Mouse (Mus musculus) intestine, postnatal 0 days (tissue): ENCODE results near the gene Pigl. TPM values are rescaled to one million over a fixed set of nuclear protein-coding genes. Genes with fewer than 3 reads are reported as not detected.

ENCODE experiments used
- ATAC-seq: fragments of 200-750 bp; cut with Nextera tagmentation; 2 replicates; pipeline ENCODE4 v1.8.0; 2017; ENCODE audit warnings: mild to moderate bottlenecking, moderate TSS enrichment, moderate library complexity
- H3K27ac ChIP-seq: fragments of 300-500 bp; sonication (generic); 2 replicates; pipeline ENCODE4 v1.5.1; 2014; ENCODE audit warnings: mild to moderate bottlenecking, low read depth, low read length, moderate library complexity
- H3K27me3 ChIP-seq: fragments of 300-500 bp; sonication (generic); replicated peaks from 2 replicates; pipeline ENCODE4 v1.6.1; 2014; ENCODE audit warnings: low read length, mixed read lengths; ENCODE audit not compliant: control insufficient read depth, insufficient read depth
- H3K36me3 ChIP-seq: fragments of 300-500 bp; sonication (generic); 2 replicates; pipeline ENCODE4 v1.6.1; 2014; ENCODE audit warnings: mild to moderate bottlenecking, moderate library complexity; ENCODE audit not compliant: control insufficient read depth, insufficient read depth
- H3K4me1 ChIP-seq: fragments of 300-500 bp; sonication (generic); replicated peaks from 2 replicates; pipeline ENCODE4 v1.6.1; 2014; ENCODE audit warnings: antibody characterized with exemption, low read length, mixed read lengths; ENCODE audit not compliant: control insufficient read depth, insufficient read depth
- H3K4me2 ChIP-seq: fragments of 300-500 bp; sonication (generic); replicated peaks from 2 replicates; pipeline ENCODE4 v1.6.1; 2014; ENCODE audit warnings: low read depth, mild to moderate bottlenecking, moderate library complexity
- H3K4me3 ChIP-seq: fragments of 300-500 bp; sonication (generic); 2 replicates; pipeline ENCODE4 v1.5.1; 2014; ENCODE audit warnings: low read depth, low read length
- H3K9ac ChIP-seq: fragments of 300-500 bp; sonication (generic); 2 replicates; pipeline ENCODE4 v1.6.1; 2014; ENCODE audit warnings: mild to moderate bottlenecking, low read depth, low read length
- H3K9me3 ChIP-seq: fragments of 300-500 bp; sonication (generic); 2 replicates; pipeline ENCODE4 v1.6.1; 2016; ENCODE audit warnings: mixed run types; ENCODE audit not compliant: control insufficient read depth
- CTCF ChIP-seq: sonication (generic); IDR thresholded peaks from 2 replicates; pipeline ENCODE4 v1.5.1; 2016; ENCODE audit warnings: low read depth, mild to moderate bottlenecking, control low read depth, antibody characterized with exemption, moderate library complexity
- WGBS: fragments of 180-500 bp; shearing (Covaris S2); extraction: QIAGEN DNeasy Blood & Tissue Kit; methylation state at CpG from one replicate; pipeline ENCODE4 v1.1.7; 2014; 5-methylcytosine and 5-hydroxymethylcytosine counted together
- polyA plus RNA-seq: library from polyadenylated mRNA; unstranded; fragments of >200 nt; fragmentation: Nextera tagmentation; extraction: Ambion mirVana; gene quantifications from 2 replicates; pipeline ENCODE4 v1.2.1, GENCODE M21; 2015

The Pigl gene
- polyA plus RNA-seq, 1 experiment from 2014 or later, result 8.9 TPM

DNA sequence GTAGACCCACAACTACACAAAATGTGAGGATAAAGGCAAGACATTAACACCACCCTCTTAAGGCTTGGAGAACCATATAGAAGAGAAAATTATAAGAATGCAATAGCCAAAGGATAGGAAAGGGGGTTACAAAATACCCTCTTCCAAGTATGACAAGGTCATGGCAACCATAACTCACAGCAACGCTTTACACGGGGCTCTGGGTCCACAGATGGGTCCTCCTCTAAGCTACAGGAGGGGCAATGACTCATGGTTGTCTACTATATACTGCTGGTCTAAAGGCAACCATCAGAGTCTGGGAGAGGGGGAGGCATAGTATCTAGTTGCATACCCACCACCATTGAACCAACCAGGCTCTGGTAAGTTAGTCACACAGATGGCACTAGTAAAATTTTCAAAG lies 26.0 kb upstream of the Pigl start:
- TF ChIP-seq CTCF, result no peak
- Histone ChIP-seq H3K27me3 (no peaks in the 10 kb centered on the region), H3K27ac (no peak overlapping the region), H3K9me3 (no peaks in the 10 kb centered on the region), H3K9ac (no peak overlapping the region), H3K4me3 (no peak overlapping the region), H3K4me2 (no peak overlapping the region), H3K36me3 (peaks cover 26% of the 10 kb centered on the region), H3K4me1 (no peaks in the 10 kb centered on the region)
- ATAC-seq, result no peak
- 93% methylated on average over 2 of the region's 2 CpGs for WGBS

DNA sequence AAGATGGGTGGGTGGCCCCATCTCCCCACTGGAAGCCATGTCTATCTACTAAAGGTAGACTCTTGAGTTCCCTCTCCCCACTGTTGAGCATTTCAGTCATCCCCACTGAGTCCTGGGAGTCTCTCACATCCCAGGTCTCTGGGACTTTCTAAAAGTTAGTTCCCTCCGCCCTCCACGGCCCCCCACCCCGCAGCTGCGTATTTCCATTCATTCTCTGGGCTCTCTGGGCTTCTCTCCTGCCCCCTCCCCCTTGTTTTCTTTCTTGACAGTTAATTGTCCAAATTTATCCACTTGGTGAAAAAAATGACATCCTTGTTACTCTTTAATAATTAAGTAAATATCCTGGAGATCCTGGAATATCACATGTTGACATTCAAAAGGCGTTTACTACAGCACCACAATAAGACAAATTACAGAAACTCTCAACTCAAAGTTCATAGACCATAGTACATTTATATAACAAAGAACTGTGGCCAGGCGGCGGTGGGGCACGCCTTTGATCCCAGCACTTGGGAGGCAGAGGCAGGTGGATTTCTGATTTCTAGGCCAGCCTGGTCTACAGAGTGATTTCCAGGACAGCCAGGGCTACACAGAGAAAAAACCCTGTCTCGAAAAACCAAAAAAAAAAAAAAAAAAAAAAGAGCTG lies 17.5 kb upstream of the Pigl start:
- Histone ChIP-seq H3K4me1 (no peaks in the 10 kb centered on the region), H3K9me3 (no peaks in the 10 kb centered on the region), H3K4me3 (no peak overlapping the region), H3K4me2 (no peak overlapping the region), H3K27me3 (no peaks in the 10 kb centered on the region), H3K9ac (no peak overlapping the region), H3K36me3 (peaks cover 22% of the 10 kb centered on the region), H3K27ac (no peak overlapping the region)
- no peak for TF ChIP-seq CTCF
- WGBS, result 85% methylated on average over 9 of the region's 9 CpGs
- ATAC-seq, result no peak

- peaks cover 11% of the 10 kb centered on the region; the same call in 1 of the 2 replicates for H3K36me3 ChIP-seq
- no peak for ATAC-seq
- 92% methylated on average over 3 of the region's 3 CpGs for WGBS
- H3K9ac ChIP-seq, result no peak overlapping the region
- H3K4me1 ChIP-seq, result no peaks in the 10 kb centered on the region
- no peak overlapping the region for H3K27ac ChIP-seq
- no peaks in the 10 kb centered on the region for H3K27me3 ChIP-seq
- H3K4me2 ChIP-seq, result no peak overlapping the region
- no peak for TF ChIP-seq CTCF
- no peaks in the 10 kb centered on the region for H3K9me3 ChIP-seq
- H3K4me3 ChIP-seq, result no peak overlapping the region
Measured at GRCm38 (mm10) chr11:62445799-62446198, 12.5 kb upstream of the Pigl start.

GRCm38 (mm10) chr11:62448971-62449370 lies 9.3 kb upstream of the Pigl start:
- WGBS, result 86% methylated on average over 6 of the region's 6 CpGs
- no peak for TF ChIP-seq CTCF
- no peak overlapping the region for H3K27ac ChIP-seq

DNA sequence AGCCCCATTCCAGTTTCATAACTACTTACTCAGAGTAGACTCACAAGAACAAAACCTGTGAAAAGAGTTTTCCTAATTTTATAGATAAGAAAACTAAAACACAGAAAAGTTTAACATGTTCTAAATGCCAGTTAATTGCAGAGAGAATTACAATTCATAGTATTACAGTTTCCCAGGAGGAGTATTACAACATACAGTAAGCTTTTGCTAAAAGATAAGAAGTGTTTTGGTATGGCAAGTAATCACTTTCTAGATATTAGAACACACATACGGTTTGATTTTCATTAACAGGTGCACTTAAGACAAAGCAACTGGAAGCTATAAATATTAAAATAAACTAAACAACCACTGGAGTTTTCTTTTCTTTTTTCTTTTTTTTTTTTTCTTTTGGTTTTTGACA lies 3.1 kb upstream of the Pigl start:
- no peak for TF ChIP-seq CTCF
- Histone ChIP-seq H3K36me3 (0 out of 2 replicates have a peak, but pooled peaks cover 7% of the 10 kb centered on the region), H3K9ac (no peak overlapping the region), H3K4me1 (no peaks in the 10 kb centered on the region), H3K27me3 (no peaks in the 10 kb centered on the region), H3K4me3 (no peak overlapping the region; the same call in 1 of the 2 replicates), H3K9me3 (no peaks in the 10 kb centered on the region), H3K27ac (no peak overlapping the region), H3K4me2 (peak overlapping the region; percentile 96)
- WGBS, result 23% methylated on average over 1 of the region's 1 CpGs
- ATAC-seq, result no peak

More at GRCm38 (mm10) chr11:62448971-62449370, 9.3 kb upstream of the Pigl start:
- Histone ChIP-seq H3K4me2 (no peak overlapping the region), H3K36me3 (peaks cover 13% of the 10 kb centered on the region; the same call in 1 of the 2 replicates), H3K4me3 (no peak overlapping the region), H3K9ac (no peak overlapping the region), H3K4me1 (no peaks in the 10 kb centered on the region), H3K9me3 (no peaks in the 10 kb centered on the region), H3K27me3 (no peaks in the 10 kb centered on the region)
- ATAC-seq, result no peak

DNA sequence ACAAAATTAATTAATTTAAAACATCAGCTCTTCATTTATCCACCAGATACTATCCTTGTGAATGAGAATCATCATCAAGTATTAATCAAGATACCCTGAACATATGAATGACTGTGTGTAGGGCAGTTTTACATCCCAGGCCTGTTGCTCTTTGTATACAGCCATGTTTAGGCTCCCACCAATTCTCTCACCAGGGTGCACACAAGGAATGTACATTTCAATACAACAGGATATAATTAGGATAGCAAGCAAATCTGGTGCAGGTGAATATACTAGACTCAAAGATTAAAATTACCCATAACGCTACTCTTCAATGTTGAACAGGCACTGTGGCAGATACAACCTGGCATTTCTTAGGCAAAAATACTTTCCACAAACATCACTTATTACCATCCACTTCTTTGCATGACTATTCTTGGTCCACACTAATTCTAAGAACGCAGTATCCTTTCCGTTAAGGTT lies 2.2 kb upstream of the Pigl start:
- no peak for ATAC-seq
- WGBS, result 6% methylated on average over 3 of the region's 3 CpGs
- Histone ChIP-seq H3K4me3 (peak overlapping the region; percentile 98), H3K9me3 (no peaks in the 10 kb centered on the region), H3K4me1 (no peaks in the 10 kb centered on the region), H3K27me3 (no peaks in the 10 kb centered on the region), H3K27ac (0 out of 2 replicates have a peak overlapping the region, but pooled peaks have one; percentile 99), H3K9ac (0 out of 2 replicates have a peak overlapping the region, but pooled peaks have one; percentile 99), H3K4me2 (peak overlapping the region; percentile 96), H3K36me3 (no peaks in the 10 kb centered on the region)
- no peak for TF ChIP-seq CTCF
